Mouse (Mus musculus) left cerebral cortex, postnatal 14 days (tissue): ENCODE measurements at regions not wholly inside any gene's neighbourhood (a gene's known extent, or its start where the extent isn't known, plus 50 kb on each side); places are given as distances from the start of the nearest gene placed in this dataset.
A peak's percentile ranks its signal among the peaks of the same experiment; 100 is the strongest.

Experiments
- DNase-seq, 2 experiments: peaks; one replicate each; pipeline ENCODE4 v3.0.0; 2021 to 2022; ENCODE audit warnings: low spot score in 2 of 2, mixed read lengths in 1 of 2
- intact Hi-C: fragments of 180-260 bp; cut with DNase I; formaldehyde crosslinking; loops from one replicate; pipeline ENCODE4 v1.15.1; 2025

DNA sequence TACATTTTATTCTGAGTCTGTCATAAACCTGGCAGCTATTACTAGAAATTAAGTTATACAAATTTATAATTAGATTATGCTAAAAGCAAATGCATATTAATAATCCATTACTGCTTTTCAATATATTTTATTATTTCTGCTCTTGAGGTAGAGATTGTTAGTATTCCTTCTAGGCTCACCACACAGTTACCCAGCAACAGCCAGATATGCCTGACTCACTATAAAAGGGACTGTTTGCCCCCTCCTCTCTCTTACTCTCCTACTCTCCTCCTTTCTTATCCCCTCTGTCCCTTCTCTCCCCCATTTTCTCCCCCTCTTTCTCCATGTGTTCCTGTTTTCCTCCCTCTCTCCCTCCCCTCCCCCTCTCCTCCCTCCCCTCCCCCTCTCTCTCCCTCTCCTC is 98.7 kb downstream of the 4930505A04Rik start:
- DNase-seq = no peak
- intact Hi-C loops = no loop called here

DNA sequence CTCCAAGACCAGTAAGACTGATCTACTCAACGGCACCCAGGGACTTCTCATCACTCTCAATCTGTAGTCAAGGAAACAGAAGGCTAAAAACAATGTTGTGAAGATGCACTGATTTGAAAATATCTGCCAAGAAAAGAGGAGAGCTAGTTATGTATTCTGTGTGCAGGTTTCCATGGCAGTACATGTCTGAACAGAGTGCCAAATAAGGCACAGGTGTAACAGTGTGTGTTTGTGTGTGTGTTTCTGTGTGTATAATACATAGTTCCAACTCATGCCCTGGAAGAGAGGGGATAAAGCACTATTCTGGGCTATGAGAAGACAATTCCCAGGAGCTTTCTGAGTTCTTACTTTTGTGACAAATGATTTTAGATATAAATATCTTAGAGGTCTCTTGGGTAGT is 99.7 kb downstream of the 4930505A04Rik start:
- peak; percentile 8 to 50 for DNase-seq
- intact Hi-C loops = no loop called here

DNA sequence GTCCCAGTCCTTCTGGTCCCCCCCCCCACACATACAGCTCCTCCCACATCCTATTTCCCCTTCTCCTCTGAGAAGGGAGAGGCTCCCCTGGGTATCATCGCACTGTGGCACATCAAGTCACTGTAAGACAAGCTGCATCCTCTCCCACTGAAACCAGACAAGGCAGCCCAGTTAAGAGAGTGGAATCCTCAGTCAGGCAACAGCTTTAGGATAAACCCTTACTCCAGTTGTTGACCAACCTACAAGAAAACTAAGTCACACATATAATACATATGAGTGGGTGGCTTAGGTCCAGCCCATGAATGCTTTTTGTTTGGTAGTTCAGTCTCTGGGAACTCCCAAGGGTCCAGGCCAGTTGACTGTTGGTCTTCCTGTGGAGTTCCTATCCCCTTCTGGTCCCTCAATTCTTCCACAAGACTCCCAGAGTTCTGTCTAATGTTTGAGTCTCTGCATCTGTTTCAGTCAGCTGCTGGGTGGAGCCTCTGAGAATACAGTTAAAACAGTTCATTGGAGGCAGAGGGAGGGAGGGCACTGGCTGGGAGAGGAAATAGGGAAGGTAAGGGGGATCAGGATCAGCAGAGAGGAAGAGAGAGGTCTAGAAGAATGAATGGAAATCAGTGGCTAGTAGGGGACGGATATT is 101.7 kb upstream of the Sptbn1 start:
- no peak for DNase-seq
- intact Hi-C loops = loop anchor here (10.0 kb wide), 1 partner anchor 75 kb away; no protein-coding TSS in a partner anchor

DNA sequence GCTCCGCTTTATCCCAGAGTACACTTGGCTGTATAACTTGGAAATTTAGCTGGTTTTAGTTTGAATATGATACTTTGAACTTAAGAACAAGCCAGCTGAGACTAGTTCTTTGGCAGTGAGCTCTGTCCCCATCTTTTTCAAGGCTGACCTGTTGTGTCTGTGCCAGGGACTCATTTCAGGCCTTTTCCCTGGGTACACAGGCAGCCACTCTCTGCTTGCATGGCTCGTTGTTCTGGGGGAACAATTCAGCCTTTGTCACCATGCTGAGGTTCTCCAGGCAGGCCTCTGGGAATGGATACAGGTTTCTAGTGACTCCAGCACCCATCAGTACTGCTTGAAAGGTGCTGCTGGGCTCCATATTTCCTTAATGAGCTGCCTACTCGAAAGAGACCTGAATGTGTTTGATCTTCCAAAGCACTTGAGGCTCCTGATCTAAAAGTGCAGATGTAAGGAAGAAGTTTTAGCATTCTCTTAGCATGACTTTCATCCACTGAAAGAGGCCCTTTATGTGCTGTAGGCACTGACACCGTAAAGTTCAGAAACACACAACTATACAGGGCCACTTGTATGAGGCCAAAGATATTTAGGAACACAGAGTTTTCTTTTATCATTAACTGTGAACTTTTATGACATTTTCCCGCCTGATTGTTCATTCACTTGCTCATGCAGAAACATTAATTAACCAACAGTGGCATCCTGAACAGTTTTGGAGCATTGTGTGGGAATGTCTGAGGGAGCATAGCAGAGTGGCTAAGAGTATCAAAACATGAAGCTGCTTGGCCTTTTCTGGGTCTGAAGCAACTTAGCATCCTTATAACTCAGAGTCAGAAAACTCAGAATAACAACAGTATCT is 99.6 kb upstream of the Sptbn1 start:
- intact Hi-C loops = loop anchor here (10.0 kb wide), 1 partner anchor 73 kb away; no protein-coding TSS in a partner anchor
- peak; percentile 30 to 34 for DNase-seq

DNA sequence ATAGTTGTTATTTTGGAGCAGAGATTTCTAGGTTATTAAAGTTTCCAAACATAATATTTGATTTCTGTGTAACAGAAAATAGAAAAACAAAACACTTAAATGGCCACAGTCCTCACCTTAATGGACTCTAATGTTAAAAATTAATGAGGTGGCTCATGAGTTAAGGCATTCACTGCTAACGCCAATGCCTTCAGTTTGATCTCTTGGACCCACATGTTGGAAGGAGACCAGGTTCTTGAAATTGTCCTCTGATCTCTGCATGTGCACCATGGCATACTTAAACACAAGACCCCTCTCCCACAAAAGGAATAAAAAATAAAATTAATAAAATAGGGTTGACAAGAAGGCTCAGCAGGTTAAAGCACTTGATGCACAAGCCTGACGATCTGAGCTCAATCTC is 98.5 kb upstream of the Sptbn1 start:
- intact Hi-C loops = loop anchor here (10.0 kb wide), 1 partner anchor 72 kb away; no protein-coding TSS in a partner anchor
- DNase-seq = no peak

DNA sequence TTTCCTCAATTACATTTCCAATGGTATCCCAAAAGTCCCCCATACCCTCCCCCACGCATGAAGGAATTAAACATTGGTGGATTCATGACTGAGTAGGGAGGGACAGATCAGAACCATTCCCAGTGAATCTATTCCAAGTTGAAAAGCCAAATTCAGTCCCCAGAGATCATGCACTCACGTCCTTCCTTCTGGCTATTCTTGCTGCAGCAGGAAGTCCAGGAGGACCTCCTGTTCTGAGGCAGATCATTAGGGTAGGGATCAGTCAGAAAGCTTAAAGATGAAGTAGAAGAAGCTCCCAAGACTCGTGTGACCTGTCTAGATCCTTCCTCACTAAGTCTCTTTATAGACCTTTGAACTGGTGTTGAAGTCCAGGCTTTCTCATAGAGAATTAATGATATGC is 97.0 kb upstream of the Sptbn1 start:
- no peak for DNase-seq
- intact Hi-C loops = loop anchor here (10.0 kb wide), 1 partner anchor 70 kb away; no protein-coding TSS in a partner anchor

DNA sequence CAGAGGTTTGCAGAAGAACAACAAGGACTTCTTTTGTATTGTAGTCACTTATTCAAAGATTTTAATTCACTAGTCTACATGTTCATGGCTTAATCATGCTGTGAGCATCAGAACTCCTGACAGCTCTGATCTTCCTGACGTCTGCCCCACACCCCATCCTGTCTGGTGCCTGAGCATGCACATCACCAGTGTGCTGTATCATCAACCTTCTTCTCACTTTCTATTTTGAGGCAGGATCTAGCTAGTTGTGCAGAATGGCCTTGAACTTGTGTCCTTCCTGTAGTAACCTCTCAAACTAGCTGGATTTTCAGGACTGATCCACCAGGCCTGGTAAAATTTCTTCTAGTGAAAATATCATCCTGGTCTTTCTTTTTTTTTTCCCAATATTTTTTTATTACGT is 96.6 kb upstream of the Sptbn1 start:
- intact Hi-C loops = loop anchor here (10.0 kb wide), 1 partner anchor 70 kb away; no protein-coding TSS in a partner anchor
- DNase-seq = no peak

DNA sequence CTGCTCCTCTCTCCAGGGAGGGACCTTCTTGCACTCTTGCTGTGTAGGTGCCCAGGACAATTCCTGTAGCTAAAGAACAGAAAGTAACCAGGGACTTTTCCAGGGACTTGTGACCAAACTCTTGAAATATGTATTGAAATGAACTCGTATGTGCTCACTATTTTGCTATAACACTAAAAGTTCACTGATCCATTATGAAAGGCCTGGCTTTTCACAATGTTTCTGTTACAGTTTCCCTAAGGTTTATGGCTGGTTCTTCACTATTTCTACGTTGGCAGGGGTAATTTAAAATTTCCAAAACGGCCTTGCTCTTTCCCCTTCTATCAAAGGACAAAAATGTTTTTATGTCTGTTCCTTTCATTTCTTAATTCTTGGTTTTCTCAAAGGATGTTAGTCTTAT is 90.2 kb upstream of the Sptbn1 start:
- intact Hi-C loops = no loop called here

GRCm38 (mm10) chr11:30355356-30355755 is 87.4 kb upstream of the Sptbn1 start:
- DNase-seq = no peak
- intact Hi-C loops = no loop called here

More for the DNA sequence above, 90.2 kb upstream of the Sptbn1 start:
- DNase-seq = no peak

DNA sequence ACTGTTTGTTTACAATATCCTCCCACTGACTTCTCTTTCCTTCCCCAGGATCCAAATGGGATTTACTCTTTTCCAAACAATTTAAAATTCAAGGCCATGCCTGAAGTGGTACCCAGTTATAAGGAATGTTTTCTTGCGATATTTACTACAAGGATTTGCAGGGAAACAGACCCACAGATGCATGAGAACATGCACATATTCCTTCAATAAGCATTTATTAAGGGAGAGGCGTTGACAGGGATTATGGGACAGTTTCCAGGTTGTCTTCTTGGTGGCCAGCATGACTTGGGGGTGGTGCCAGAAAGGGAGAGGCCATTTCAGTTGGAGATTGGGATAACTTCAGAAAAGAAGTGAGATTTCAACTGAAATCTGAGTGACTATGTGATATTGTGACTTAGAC is 58.4 kb upstream of the Sptbn1 start:
- intact Hi-C loops = no loop called here
- no peak for DNase-seq
